Mouse (Mus musculus) forebrain, embryonic 16.5 days (tissue): ENCODE data around the gene Snx9. TPM values are rescaled to one million over a fixed set of nuclear protein-coding genes. Genes with fewer than 3 reads are reported as not detected.

Source experiments
- ATAC-seq: fragments of 200-750 bp; cut with Nextera tagmentation; 2 replicates; pipeline ENCODE4 v1.8.0; 2017; ENCODE audit warnings: mild to moderate bottlenecking, moderate library complexity
- H3K27ac ChIP-seq: fragments of 300-500 bp; sonication (generic); 2 replicates; pipeline ENCODE4 v1.5.1; 2014; ENCODE audit warnings: low read length, control low read depth
- H3K27me3 ChIP-seq: fragments of 300-500 bp; sonication (generic); replicated peaks from 2 replicates; pipeline ENCODE4 v1.6.1; 2014; ENCODE audit warnings: low read length; ENCODE audit not compliant: control insufficient read depth, insufficient read depth
- H3K36me3 ChIP-seq: fragments of 300-500 bp; sonication (generic); 2 replicates; pipeline ENCODE4 v1.6.1; 2014; ENCODE audit not compliant: control insufficient read depth, insufficient read depth
- H3K4me1 ChIP-seq: fragments of 300-500 bp; sonication (generic); replicated peaks from 2 replicates; pipeline ENCODE4 v1.6.1; 2014; ENCODE audit warnings: low read length; ENCODE audit not compliant: control insufficient read depth, insufficient read depth
- H3K4me2 ChIP-seq: fragments of 300-500 bp; sonication (generic); 2 replicates; pipeline ENCODE4 v1.6.1; 2014; ENCODE audit warnings: mild to moderate bottlenecking, low read length, control low read depth
- H3K4me3 ChIP-seq: fragments of 300-500 bp; sonication (generic); replicated peaks from 2 replicates; pipeline ENCODE4 v1.5.1; 2014; ENCODE audit warnings: mild to moderate bottlenecking, low read length, control low read depth
- H3K9ac ChIP-seq: fragments of 300-500 bp; sonication (generic); replicated peaks from 2 replicates; pipeline ENCODE4 v1.6.1; 2014; ENCODE audit warnings: low read depth, low read length, control low read depth
- H3K9me3 ChIP-seq: fragments of 300-500 bp; sonication (generic); 2 replicates; pipeline ENCODE4 v1.6.1; 2016; ENCODE audit warnings: low read length; ENCODE audit not compliant: control insufficient read depth
- WGBS: fragments of 180-500 bp; shearing (Covaris S2); extraction: QIAGEN DNeasy Blood & Tissue Kit; methylation state at CpG from one replicate; pipeline ENCODE4 v1.1.7; 2014; 5-methylcytosine and 5-hydroxymethylcytosine counted together
- polyA plus RNA-seq: library from polyadenylated mRNA; unstranded; fragments of >200 nt; fragmentation: Nextera tagmentation; extraction: Ambion mirVana; gene quantifications from 2 replicates; pipeline ENCODE4 v1.2.1, GENCODE M21; 2015

Gene Snx9
- polyA plus RNA-seq, 1 experiment from 2014 or later, result 4.5 TPM

- Histone ChIP-seq H3K27ac (no peak overlapping the region), H3K4me1 (no peaks in the 10 kb centered on the region), H3K9me3 (no peaks in the 10 kb centered on the region), H3K9ac (no peak overlapping the region), H3K36me3 (no peaks in the 10 kb centered on the region), H3K4me3 (no peak overlapping the region), H3K4me2 (no peak overlapping the region), H3K27me3 (no peaks in the 10 kb centered on the region)
- 88% methylated on average over 5 of the region's 5 CpGs for WGBS
- no peak for ATAC-seq
Measured at GRCm38 (mm10) chr17:5958229-5958628, 117.1 kb downstream of the Snx9 start.

GRCm38 (mm10) chr17:5958636-5959035, 117.5 kb downstream of the Snx9 start:
- ATAC-seq, result no peak
- no peaks in the 10 kb centered on the region for H3K9me3 ChIP-seq

GRCm38 (mm10) chr17:5959096-5959495, 118.0 kb downstream of the Snx9 start:
- no peak overlapping the region for H3K27ac ChIP-seq
- H3K36me3 ChIP-seq, result no peaks in the 10 kb centered on the region
- no peak overlapping the region for H3K9ac ChIP-seq
- WGBS, result 77% methylated on average over 7 of the region's 7 CpGs
- H3K27me3 ChIP-seq, result no peaks in the 10 kb centered on the region
- no peak overlapping the region for H3K4me3 ChIP-seq
- no peak for ATAC-seq
- H3K9me3 ChIP-seq, result no peaks in the 10 kb centered on the region
- no peak overlapping the region for H3K4me2 ChIP-seq
- no peaks in the 10 kb centered on the region for H3K4me1 ChIP-seq

More at GRCm38 (mm10) chr17:5958636-5959035, 117.5 kb downstream of the Snx9 start:
- no peaks in the 10 kb centered on the region for H3K36me3 ChIP-seq
- no peak overlapping the region for H3K27ac ChIP-seq
- H3K9ac ChIP-seq, result no peak overlapping the region
- no peak overlapping the region for H3K4me2 ChIP-seq
- H3K4me1 ChIP-seq, result no peaks in the 10 kb centered on the region
- no peak overlapping the region for H3K4me3 ChIP-seq
- no peaks in the 10 kb centered on the region for H3K27me3 ChIP-seq
- 88% methylated on average over 10 of the region's 10 CpGs for WGBS

GRCm38 (mm10) chr17:5959802-5960201, 118.7 kb downstream of the Snx9 start:
- 78% methylated on average over 9 of the region's 9 CpGs for WGBS
- Histone ChIP-seq H3K4me1 (no peaks in the 10 kb centered on the region), H3K4me2 (no peak overlapping the region), H3K4me3 (no peak overlapping the region), H3K9me3 (no peaks in the 10 kb centered on the region), H3K27ac (no peak overlapping the region), H3K36me3 (no peaks in the 10 kb centered on the region), H3K27me3 (no peaks in the 10 kb centered on the region), H3K9ac (no peak overlapping the region)
- no peak for ATAC-seq

GRCm38 (mm10) chr17:5963766-5964165, 122.6 kb downstream of the Snx9 start:
- Histone ChIP-seq H3K9ac (no peak overlapping the region), H3K4me2 (no peak overlapping the region), H3K36me3 (no peaks in the 10 kb centered on the region), H3K27me3 (no peaks in the 10 kb centered on the region), H3K27ac (no peak overlapping the region), H3K4me3 (no peak overlapping the region), H3K4me1 (no peaks in the 10 kb centered on the region), H3K9me3 (no peaks in the 10 kb centered on the region)
- WGBS, result 93% methylated on average over 8 of the region's 8 CpGs
- no peak for ATAC-seq

- H3K4me1 ChIP-seq, result 0 out of 2 replicates have a peak, but pooled peaks cover 3% of the 10 kb centered on the region
- WGBS, result 78% methylated on average over 9 of the region's 9 CpGs
- no peaks in the 10 kb centered on the region for H3K36me3 ChIP-seq
- no peaks in the 10 kb centered on the region for H3K27me3 ChIP-seq
- H3K9ac ChIP-seq, result no peak overlapping the region
- H3K4me2 ChIP-seq, result no peak overlapping the region
- no peak overlapping the region for H3K4me3 ChIP-seq
- H3K27ac ChIP-seq, result no peak overlapping the region
- no peaks in the 10 kb centered on the region for H3K9me3 ChIP-seq
- ATAC-seq, result no peak
Measured at GRCm38 (mm10) chr17:5965084-5965781, 124.1 kb downstream of the Snx9 start.

DNA sequence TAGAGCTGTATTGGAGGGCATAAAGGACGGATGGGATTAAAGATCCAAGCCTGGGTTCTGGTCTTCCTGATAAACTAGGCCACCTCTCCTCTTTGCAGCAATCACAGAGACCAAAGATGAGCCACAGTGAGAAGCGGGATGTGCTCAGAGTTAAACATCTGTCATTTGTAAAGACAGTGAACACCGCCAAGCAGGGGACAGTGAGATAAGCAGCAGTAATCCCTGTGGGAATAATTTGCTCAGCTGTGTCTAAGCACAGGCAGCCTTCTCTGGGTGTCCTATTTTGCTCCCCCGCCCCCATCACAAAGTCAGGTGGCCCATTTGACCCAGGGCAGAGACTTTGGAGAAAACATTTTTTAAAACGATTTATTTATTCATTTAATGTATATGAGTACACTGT, 125.6 kb downstream of the Snx9 start:
- H3K9me3 ChIP-seq, result no peaks in the 10 kb centered on the region
- H3K4me1 ChIP-seq, result 0 out of 2 replicates have a peak, but pooled peaks cover 3% of the 10 kb centered on the region
- no peak overlapping the region for H3K4me3 ChIP-seq
- H3K27me3 ChIP-seq, result no peaks in the 10 kb centered on the region
- no peak for ATAC-seq
- H3K9ac ChIP-seq, result no peak overlapping the region
- H3K27ac ChIP-seq, result no peak overlapping the region
- no peak overlapping the region for H3K4me2 ChIP-seq
- no peaks in the 10 kb centered on the region for H3K36me3 ChIP-seq
- WGBS, result 87% methylated on average over 5 of the region's 5 CpGs

- Histone ChIP-seq H3K4me1 (0 out of 2 replicates have a peak, but pooled peaks cover 3% of the 10 kb centered on the region), H3K4me2 (no peak overlapping the region), H3K36me3 (no peaks in the 10 kb centered on the region), H3K9me3 (no peaks in the 10 kb centered on the region), H3K4me3 (no peak overlapping the region), H3K27me3 (no peaks in the 10 kb centered on the region), H3K9ac (no peak overlapping the region), H3K27ac (no peak overlapping the region)
- ATAC-seq, result no peak
- WGBS, result 72% methylated on average over 6 of the region's 6 CpGs
Measured at GRCm38 (mm10) chr17:5968562-5968961, 127.4 kb downstream of the Snx9 start.

DNA sequence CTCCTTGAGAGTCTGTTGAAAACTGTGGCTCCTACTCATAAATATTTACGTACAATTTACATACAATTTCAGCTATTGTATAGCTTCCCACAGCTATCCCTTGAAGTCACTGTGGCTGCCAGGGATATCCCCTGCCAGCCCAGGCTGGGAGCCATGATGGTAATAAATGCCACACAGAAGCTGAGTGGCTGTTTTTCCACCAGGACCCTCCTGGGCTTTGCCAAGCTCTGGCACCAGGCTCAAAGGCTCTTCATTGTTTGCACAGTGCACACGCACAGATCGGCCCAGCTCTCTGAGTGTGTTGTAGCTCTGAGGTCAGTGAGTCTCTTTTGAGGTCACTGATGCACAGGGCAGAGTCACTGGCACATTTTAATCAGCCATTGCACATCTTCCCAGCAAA, 128.1 kb downstream of the Snx9 start:
- H3K4me1 ChIP-seq, result 0 out of 2 replicates have a peak, but pooled peaks cover 3% of the 10 kb centered on the region
- 52% methylated on average over 3 of the region's 3 CpGs for WGBS
- H3K36me3 ChIP-seq, result no peaks in the 10 kb centered on the region
- H3K27me3 ChIP-seq, result no peaks in the 10 kb centered on the region
- H3K4me2 ChIP-seq, result no peak overlapping the region
- no peak overlapping the region for H3K27ac ChIP-seq
- H3K4me3 ChIP-seq, result no peak overlapping the region
- H3K9me3 ChIP-seq, result no peaks in the 10 kb centered on the region
- H3K9ac ChIP-seq, result no peak overlapping the region
- ATAC-seq, result no peak
